Mouse (Mus musculus): ENCODE results near the gene Pla2g4d. TPM values are rescaled to one million over a fixed set of nuclear protein-coding genes. Genes with fewer than 3 reads are reported as not detected.

The Pla2g4d gene
- total and polyA plus RNA-seq, 3 experiments = 0.11 TPM; not detected in 2

- H3K36me3 ChIP-seq (replicated peaks) = no peaks in the 10 kb centered on the region
- H3K9me3 ChIP-seq (replicated peaks) = no peaks in the 10 kb centered on the region
- peaks cover 16% of the 10 kb centered on the region for H3K27me3 ChIP-seq (ENCODE audit: insufficient read depth, low read length)
- ATAC-seq (ENCODE audit: extremely low read depth, insufficient number of reproducible peaks, low FRiP score, poor library complexity, severe bottlenecking) (no peak), DNase-seq (ENCODE audit: low spot score) (no peak)
- TF ChIP-seq GATA1 (IDR thresholded peaks at IDR 0.05; ENCODE audit: borderline replicate concordance, low read length) = no peak
- TF ChIP-seq POLR2AphosphoS5 (IDR thresholded peaks at IDR 0.05; ENCODE audit: insufficient replicate concordance, low read depth, low read length) = no peak
- no peak for TF ChIP-seq GATA2 (IDR thresholded peaks at IDR 0.05; ENCODE audit: borderline replicate concordance, low read depth, low read length)
- TF ChIP-seq TAL1 (conservative IDR thresholded peaks at IDR 0.05; ENCODE audit: low read depth, low read length) = no peak
- no peak for TF ChIP-seq CTCF (IDR thresholded peaks at IDR 0.05; ENCODE audit: low read depth, low read length)
- no peaks in the 10 kb centered on the region for H3K4me1 ChIP-seq (ENCODE audit: insufficient read depth, low read depth, low read length)
- no peak overlapping the region for H3K4me3 ChIP-seq (ENCODE audit: low read depth, low read length)
These were observed 51.2 kb downstream of the Pla2g4d start for GRCm38 (mm10) chr2:120237784-120238183.

DNA sequence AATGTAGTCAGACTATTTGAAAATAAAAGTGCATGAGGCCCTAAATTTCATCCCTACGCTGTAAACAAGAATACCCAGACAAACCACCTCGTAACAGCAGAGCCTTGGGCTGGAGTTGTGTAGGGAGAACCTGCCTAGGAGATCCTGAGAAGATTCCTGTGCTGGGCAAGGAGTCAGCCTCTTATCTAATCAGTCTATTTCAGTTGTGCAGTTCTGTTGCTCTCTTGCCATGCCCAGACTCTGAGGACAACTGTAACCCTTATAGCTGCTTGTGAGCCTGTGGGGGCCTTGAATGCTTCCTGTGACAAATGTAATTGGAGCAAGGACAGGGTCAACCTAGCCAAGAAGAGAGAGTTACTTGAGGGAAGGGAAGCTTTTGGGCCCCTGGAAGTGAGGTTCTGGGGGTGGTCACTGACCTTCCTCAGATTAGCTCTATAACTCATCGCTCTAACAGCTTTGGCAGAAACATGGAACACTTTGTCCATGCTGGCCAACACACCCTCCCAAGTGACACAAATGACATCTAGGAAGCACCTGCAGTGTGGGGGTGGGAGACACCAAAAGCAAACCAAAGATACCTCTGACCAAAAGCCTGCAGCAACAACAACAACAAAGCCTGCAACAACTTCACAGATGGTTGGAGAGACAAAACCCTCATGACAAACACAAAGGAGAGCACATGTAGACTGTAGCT lies 52.9 kb downstream of the Pla2g4d start:
- Histone ChIP-seq H3K4me1 (ENCODE audit: insufficient read depth, low read depth, low read length) (no peaks in the 10 kb centered on the region), H3K36me3 (replicated peaks) (no peaks in the 10 kb centered on the region), H3K9me3 (replicated peaks) (no peaks in the 10 kb centered on the region), H3K4me3 (ENCODE audit: low read depth, low read length) (no peak overlapping the region), H3K27me3 (ENCODE audit: insufficient read depth, low read length) (peaks cover 14% of the 10 kb centered on the region)
- no peak for TF ChIP-seq CTCF (IDR thresholded peaks at IDR 0.05; ENCODE audit: low read depth, low read length)
- no peak for TF ChIP-seq TAL1 (conservative IDR thresholded peaks at IDR 0.05; ENCODE audit: low read depth, low read length)
- no peak for TF ChIP-seq GATA2 (IDR thresholded peaks at IDR 0.05; ENCODE audit: borderline replicate concordance, low read depth, low read length)
- TF ChIP-seq POLR2AphosphoS5 (IDR thresholded peaks at IDR 0.05; ENCODE audit: insufficient replicate concordance, low read depth, low read length) = no peak
- TF ChIP-seq GATA1 (IDR thresholded peaks at IDR 0.05; ENCODE audit: borderline replicate concordance, low read length) = no peak
- no peak for DNase-seq (ENCODE audit: low spot score)
- no peak for ATAC-seq (ENCODE audit: extremely low read depth, insufficient number of reproducible peaks, low FRiP score, poor library complexity, severe bottlenecking)

GRCm38 (mm10) chr2:120235381-120235780 lies 53.6 kb downstream of the Pla2g4d start:
- H3K4me1 ChIP-seq (ENCODE audit: insufficient read depth, low read depth, low read length) = no peaks in the 10 kb centered on the region
- H3K36me3 ChIP-seq (replicated peaks) = no peaks in the 10 kb centered on the region
- no peaks in the 10 kb centered on the region for H3K9me3 ChIP-seq (replicated peaks)
- H3K27me3 ChIP-seq (ENCODE audit: insufficient read depth, low read length) = peaks cover 14% of the 10 kb centered on the region
- H3K4me3 ChIP-seq (ENCODE audit: low read depth, low read length) = no peak overlapping the region
- DNase-seq (ENCODE audit: low spot score) (no peak), ATAC-seq (ENCODE audit: extremely low read depth, insufficient number of reproducible peaks, low FRiP score, poor library complexity, severe bottlenecking) (no peak)
- TF ChIP-seq GATA1 (IDR thresholded peaks at IDR 0.05; ENCODE audit: borderline replicate concordance, low read length) (no peak), CTCF (IDR thresholded peaks at IDR 0.05; ENCODE audit: low read depth, low read length) (no peak), TAL1 (conservative IDR thresholded peaks at IDR 0.05; ENCODE audit: low read depth, low read length) (no peak), GATA2 (IDR thresholded peaks at IDR 0.05; ENCODE audit: borderline replicate concordance, low read depth, low read length) (no peak)

DNA sequence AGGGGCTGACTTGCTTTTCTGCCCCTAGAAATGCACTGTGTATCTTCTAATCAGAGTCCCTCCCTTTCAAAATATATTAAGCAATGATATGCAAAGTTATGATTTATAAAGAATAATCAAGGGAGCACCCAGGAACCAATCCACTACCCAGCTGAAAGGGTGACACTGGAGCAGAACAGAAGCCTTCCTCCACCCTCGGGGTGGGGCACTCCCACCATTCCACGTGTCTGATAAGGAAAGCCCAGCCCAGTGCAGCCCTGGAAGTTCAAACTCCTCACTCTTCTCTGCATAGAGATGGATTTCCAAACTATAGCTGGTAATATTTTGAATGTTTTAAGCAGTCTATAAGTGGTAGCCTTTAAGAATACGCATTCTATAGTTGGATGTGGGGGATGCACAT lies 57.4 kb downstream of the Pla2g4d start:
- TF ChIP-seq CTCF (IDR thresholded peaks at IDR 0.05; ENCODE audit: low read depth, low read length) = no peak
- no peak for TF ChIP-seq GATA1 (IDR thresholded peaks at IDR 0.05; ENCODE audit: borderline replicate concordance, low read length)
- no peak for TF ChIP-seq POLR2AphosphoS5 (IDR thresholded peaks at IDR 0.05; ENCODE audit: insufficient replicate concordance, low read depth, low read length)
- no peak for TF ChIP-seq TAL1 (conservative IDR thresholded peaks at IDR 0.05; ENCODE audit: low read depth, low read length)
- no peak for TF ChIP-seq GATA2 (IDR thresholded peaks at IDR 0.05; ENCODE audit: borderline replicate concordance, low read depth, low read length)
- Histone ChIP-seq H3K4me3 (ENCODE audit: low read depth, low read length) (no peak overlapping the region), H3K36me3 (replicated peaks) (no peaks in the 10 kb centered on the region), H3K27me3 (ENCODE audit: insufficient read depth, low read length) (peaks cover 9% of the 10 kb centered on the region), H3K4me1 (ENCODE audit: insufficient read depth, low read depth, low read length) (no peaks in the 10 kb centered on the region), H3K9me3 (replicated peaks) (no peaks in the 10 kb centered on the region)
- ATAC-seq (ENCODE audit: extremely low read depth, insufficient number of reproducible peaks, low FRiP score, poor library complexity, severe bottlenecking) = no peak
- no peak for DNase-seq (ENCODE audit: low spot score)

Other genes with a start within 250 kb of the Pla2g4d start
- 10.8 TPM in 2 replicates for gene Ehd4, start 134.6 kb downstream of the Pla2g4d start, total RNA-seq (2014; fragmentation: Nextera tagmentation)
- 11.0 TPM in 2 replicates for gene Ehd4, start 134.6 kb downstream of the Pla2g4d start, total RNA-seq (2017)
- gene Ehd4, start 134.6 kb downstream of the Pla2g4d start, polyA plus RNA-seq (2012) = 30.3 and 36.1 TPM in 2 replicates
- not detected in 2 replicates for gene Pla2g4e, start 43.9 kb downstream of the Pla2g4d start, total RNA-seq (2014; fragmentation: Nextera tagmentation)
- 0.05 TPM in 1 of 2 replicates, not detected in the other for gene Pla2g4e, start 43.9 kb downstream of the Pla2g4d start, total RNA-seq (2017)
- not detected in 2 replicates for gene Pla2g4e, start 43.9 kb downstream of the Pla2g4d start, polyA plus RNA-seq (2012)
- not detected in 2 replicates for gene Pla2g4f, start 25.0 kb upstream of the Pla2g4d start, total RNA-seq (2014; fragmentation: Nextera tagmentation)
- gene Pla2g4f, start 25.0 kb upstream of the Pla2g4d start, total RNA-seq (2017) = 0.05 TPM in 1 of 2 replicates, not detected in the other
- 0.03 TPM in 1 of 2 replicates, not detected in the other for gene Pla2g4f, start 25.0 kb upstream of the Pla2g4d start, polyA plus RNA-seq (2012)
- gene Vps39, start 63.9 kb upstream of the Pla2g4d start, total RNA-seq (2014; fragmentation: Nextera tagmentation) = 22.1 and 38.8 TPM in 2 replicates
- 26.4 and 29.7 TPM in 2 replicates for gene Vps39, start 63.9 kb upstream of the Pla2g4d start, total RNA-seq (2017)
- 15.1 and 18.6 TPM in 2 replicates for gene Vps39, start 63.9 kb upstream of the Pla2g4d start, polyA plus RNA-seq (2012)
- gene Ganc, start 114.7 kb upstream of the Pla2g4d start, total RNA-seq (2014; fragmentation: Nextera tagmentation) = 16.0 and 17.2 TPM in 2 replicates
- 19.2 and 20.4 TPM in 2 replicates for gene Ganc, start 114.7 kb upstream of the Pla2g4d start, total RNA-seq (2017)
- 0.95 and 1.6 TPM in 2 replicates for gene Ganc, start 114.7 kb upstream of the Pla2g4d start, polyA plus RNA-seq (2012)
- 19.6 and 22.6 TPM in 2 replicates for gene Tmem87a, start 114.9 kb upstream of the Pla2g4d start, total RNA-seq (2014; fragmentation: Nextera tagmentation)
- 36.8 and 44.1 TPM in 2 replicates for gene Tmem87a, start 114.9 kb upstream of the Pla2g4d start, total RNA-seq (2017)
- gene Tmem87a, start 114.9 kb upstream of the Pla2g4d start, polyA plus RNA-seq (2012) = 0.76 and 0.88 TPM in 2 replicates
- not detected in 2 replicates for gene Capn3, start 166.8 kb upstream of the Pla2g4d start, total RNA-seq (2014; fragmentation: Nextera tagmentation)
- 0.05 and 0.06 TPM in 2 replicates for gene Capn3, start 166.8 kb upstream of the Pla2g4d start, total RNA-seq (2017)
- gene Capn3, start 166.8 kb upstream of the Pla2g4d start, polyA plus RNA-seq (2012) = not detected in 2 replicates